Mouse (Mus musculus): ENCODE results near the gene Muc3. TPM values are rescaled to one million over a fixed set of nuclear protein-coding genes. Genes with fewer than 3 reads are reported as not detected.

Muc3 gene
- total and polyA plus RNA-seq, 3 experiments = not detected

GRCm38 (mm10) chr5:137095135-137095534 is 54.0 kb downstream of the Muc3 start:
- no peak for DNase-seq

GRCm38 (mm10) chr5:137093720-137094119 is 55.4 kb downstream of the Muc3 start:
- no peak for DNase-seq

DNA sequence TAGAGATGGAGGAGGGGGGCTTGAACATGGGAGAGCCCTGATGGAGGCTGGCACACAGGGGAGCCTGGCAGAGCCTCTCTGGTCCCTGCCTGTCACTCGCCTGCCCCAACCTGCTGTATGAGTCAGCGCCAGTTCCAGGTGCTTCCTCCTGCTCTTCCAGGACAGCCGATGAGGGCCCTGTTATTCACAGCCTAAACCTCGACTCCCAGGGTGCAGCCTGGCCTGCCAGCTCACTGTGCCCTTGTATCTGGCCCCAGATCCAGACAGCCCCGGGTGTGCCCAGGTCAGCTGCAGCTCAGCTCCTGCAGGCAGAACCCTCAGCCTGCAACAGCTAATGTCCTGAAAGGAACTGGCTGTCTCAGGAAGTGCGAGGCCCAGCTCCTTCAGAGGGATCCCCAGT is 57.6 kb downstream of the Muc3 start:
- DNase-seq = no peak

- DNase-seq = no peak
Measured at GRCm38 (mm10) chr5:137090870-137091269, 58.3 kb downstream of the Muc3 start.

GRCm38 (mm10) chr5:137087410-137087809 is 61.7 kb downstream of the Muc3 start:
- peak; percentile 65 for DNase-seq

DNA sequence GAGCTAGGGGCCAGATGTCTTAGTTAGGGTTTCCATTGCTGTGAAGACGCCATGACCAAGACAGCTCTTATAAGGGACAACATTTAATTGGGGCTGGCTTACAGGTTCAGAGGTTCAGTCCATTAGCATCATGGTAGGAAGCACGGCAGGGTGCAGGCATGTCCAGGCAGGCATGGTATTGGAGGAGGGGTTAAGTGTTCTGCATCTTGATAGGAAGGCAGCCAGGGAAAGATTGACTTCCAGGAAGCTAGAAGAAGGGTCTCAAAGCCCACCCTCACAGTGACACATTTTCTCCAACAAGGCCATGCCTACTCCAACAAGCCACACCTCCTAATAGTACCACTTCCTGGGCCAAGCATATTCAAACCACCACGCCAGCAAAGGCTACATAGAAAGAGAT is 63.4 kb downstream of the Muc3 start:
- no peak for DNase-seq

GRCm38 (mm10) chr5:137085021-137085420 is 64.1 kb downstream of the Muc3 start:
- no peak for DNase-seq

Other genes with a start within 250 kb of the Muc3 start
- 10 to 100 TPM; 29.0 to 42.0 TPM for gene Ift22, start 241.2 kb downstream of the Muc3 start, total RNA-seq (2021)
- 6.8 and 7.7 TPM in 2 replicates for gene Ift22, start 241.2 kb downstream of the Muc3 start, polyA plus RNA-seq (2012; rRNA removed)
- 100 to 1,000 TPM; 143 to 225 TPM for gene Fis1, start 196.0 kb downstream of the Muc3 start, total RNA-seq (2021)
- 136 and 184 TPM in 2 replicates for gene Fis1, start 196.0 kb downstream of the Muc3 start, polyA plus RNA-seq (2012; rRNA removed)
- gene Cldn15, start 182.7 kb downstream of the Muc3 start, total RNA-seq (2021) = 10 to 100 TPM; 11.2 to 18.8 TPM
- 19.7 and 20.2 TPM in 2 replicates for gene Cldn15, start 182.7 kb downstream of the Muc3 start, polyA plus RNA-seq (2012; rRNA removed)
- gene Plod3, start 162.3 kb downstream of the Muc3 start, total RNA-seq (2021) = 10 to 100 TPM; 68.5 to 74.3 TPM
- 75.6 and 86.3 TPM in 2 replicates for gene Plod3, start 162.3 kb downstream of the Muc3 start, polyA plus RNA-seq (2012; rRNA removed)
- 100 to 1,000 TPM; 102 to 109 TPM for gene Znhit1, start 161.3 kb downstream of the Muc3 start, total RNA-seq (2021)
- gene Znhit1, start 161.3 kb downstream of the Muc3 start, polyA plus RNA-seq (2012; rRNA removed) = 151 and 155 TPM in 2 replicates
- gene Vgf, start 122.9 kb downstream of the Muc3 start, total RNA-seq (2021) = 10 to 100 TPM; 10.1 to 51.2 TPM
- gene Vgf, start 122.9 kb downstream of the Muc3 start, polyA plus RNA-seq (2012; rRNA removed) = 5.3 and 7.0 TPM in 2 replicates
- gene Ap1s1, start 103.2 kb downstream of the Muc3 start, total RNA-seq (2021) = 100 to 1,000 TPM in 1 of 2 experiments, 10 to 100 TPM in 1; 75.4 to 114 TPM
- gene Ap1s1, start 103.2 kb downstream of the Muc3 start, polyA plus RNA-seq (2012; rRNA removed) = 46.5 and 56.7 TPM in 2 replicates
- 1 to 10 TPM; 3.9 to 5.3 TPM for gene Serpine1, start 77.1 kb downstream of the Muc3 start, total RNA-seq (2021)
- 1.3 and 2.1 TPM in 2 replicates for gene Serpine1, start 77.1 kb downstream of the Muc3 start, polyA plus RNA-seq (2012; rRNA removed)
- 10 to 100 TPM; 37.1 to 47.0 TPM for gene Trim56, start 33.1 kb downstream of the Muc3 start, total RNA-seq (2021)
- gene Trim56, start 33.1 kb downstream of the Muc3 start, polyA plus RNA-seq (2012; rRNA removed) = 13.3 and 19.6 TPM in 2 replicates
- gene Muc3a, start 63.1 kb upstream of the Muc3 start, total RNA-seq (2021) = under 1 TPM in 1 of 2 experiments, not detected in 1; 0.14 TPM
- 0.30 and 0.63 TPM in 2 replicates for gene Muc3a, start 63.1 kb upstream of the Muc3 start, polyA plus RNA-seq (2012; rRNA removed)
- 10 to 100 TPM in 1 of 2 experiments, 1 to 10 TPM in 1; 5.8 to 12.0 TPM for gene Ache, start 138.2 kb upstream of the Muc3 start, total RNA-seq (2021)
- 11.0 and 18.0 TPM in 2 replicates for gene Ache, start 138.2 kb upstream of the Muc3 start, polyA plus RNA-seq (2012; rRNA removed)
- gene Ufsp1, start 145.3 kb upstream of the Muc3 start, total RNA-seq (2021) = 10 to 100 TPM in 1 of 2 experiments, 1 to 10 TPM in 1; 9.6 to 15.3 TPM
- 29.8 and 37.9 TPM in 2 replicates for gene Ufsp1, start 145.3 kb upstream of the Muc3 start, polyA plus RNA-seq (2012; rRNA removed)
- gene Srrt, start 158.4 kb upstream of the Muc3 start, total RNA-seq (2021) = 100 to 1,000 TPM; 135 to 172 TPM
- gene Srrt, start 158.4 kb upstream of the Muc3 start, polyA plus RNA-seq (2012; rRNA removed) = 138 and 150 TPM in 2 replicates
- gene Trip6, start 165.1 kb upstream of the Muc3 start, total RNA-seq (2021) = 10 to 100 TPM; 28.3 to 41.4 TPM
- gene Trip6, start 165.1 kb upstream of the Muc3 start, polyA plus RNA-seq (2012; rRNA removed) = 108 TPM in 2 replicates
- gene Slc12a9, start 184.3 kb upstream of the Muc3 start, total RNA-seq (2021) = 10 to 100 TPM in 1 of 2 experiments, 1 to 10 TPM in 1; 7.3 to 12.4 TPM
- gene Slc12a9, start 184.3 kb upstream of the Muc3 start, polyA plus RNA-seq (2012; rRNA removed) = 30.4 and 33.0 TPM in 2 replicates
- gene Ephb4, start 200.8 kb upstream of the Muc3 start, total RNA-seq (2021) = 10 to 100 TPM; 44.3 to 68.9 TPM
- gene Ephb4, start 200.8 kb upstream of the Muc3 start, polyA plus RNA-seq (2012; rRNA removed) = 54.6 and 59.9 TPM in 2 replicates